Mouse (Mus musculus) E14TG2a.4 (cell line): Measurements from ENCODE around the gene L3hypdh.
"Not testable (repeated sequence)": the region's sequence is repeated elsewhere in the genome, so short reads cannot be mapped to it uniquely, and the experiment has no call there.

ENCODE experiments used
- H3K27me3 ChIP-seq: 2 replicates; pipeline ENCODE4 v1.6.1; 2014; ENCODE audit warnings: low read length, control low read depth; ENCODE audit not compliant: insufficient read depth
- H3K36me3 ChIP-seq: 2 replicates; pipeline ENCODE4 v1.6.1; 2014; ENCODE audit warnings: low read length, control low read depth; ENCODE audit not compliant: insufficient read depth
- H3K4me1 ChIP-seq: replicated peaks from 2 replicates; pipeline ENCODE4 v1.6.1; 2014; ENCODE audit warnings: low read depth, low read length, control low read depth
- H3K4me3 ChIP-seq: replicated peaks from 2 replicates; pipeline ENCODE4 v1.5.1; 2014; ENCODE audit warnings: mild to moderate bottlenecking, low read length
- H3K9me3 ChIP-seq: 2 replicates; pipeline ENCODE4 v1.6.1; 2014; ENCODE audit warnings: low read length, control low read depth
- CTCF ChIP-seq: conservative IDR thresholded peaks from 2 replicates; pipeline ENCODE4 v1.5.1; 2014; ENCODE audit warnings: low read length
- NANOG ChIP-seq: IDR thresholded peaks from 2 replicates; pipeline ENCODE4 v1.6.1; 2014; ENCODE audit warnings: borderline replicate concordance, low read length, mixed read lengths
- POU5F1 ChIP-seq: IDR thresholded peaks from 2 replicates; pipeline ENCODE4 v1.6.1; 2014; ENCODE audit warnings: low read length, borderline replicate concordance

The L3hypdh gene

DNA sequence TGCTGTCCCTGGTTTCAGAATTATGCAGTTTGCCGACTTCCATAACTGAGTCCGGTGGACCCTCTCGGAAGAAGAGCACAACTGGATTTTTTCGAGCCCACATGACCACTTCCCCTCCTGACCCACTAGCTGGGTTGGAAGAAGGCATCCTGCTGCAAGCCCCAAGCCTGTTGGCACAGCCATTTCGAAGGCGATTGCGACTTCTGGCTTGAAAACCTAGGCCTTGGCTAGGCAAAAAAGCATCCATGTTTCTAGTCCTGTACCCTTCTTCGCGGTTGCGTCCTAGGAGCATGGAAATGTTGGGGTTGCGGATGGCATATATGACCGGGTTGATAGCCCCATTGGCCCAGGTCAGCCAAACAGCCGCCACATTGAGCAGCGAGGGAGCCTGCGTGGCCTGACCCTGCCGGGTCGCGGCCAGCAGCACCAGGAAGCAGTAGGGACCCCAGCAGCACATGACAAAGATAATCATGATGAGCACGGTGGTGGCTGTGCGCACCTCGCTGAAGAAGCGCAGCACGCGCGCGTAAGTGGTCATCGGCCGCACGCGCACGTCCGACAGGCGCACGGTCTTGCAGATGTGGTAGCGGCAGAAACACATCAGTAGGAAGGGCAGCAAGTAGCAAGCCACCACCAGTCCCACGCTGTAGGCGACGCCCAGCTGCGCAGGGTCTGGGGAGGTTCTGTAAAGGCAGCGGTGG, 15.5 kb downstream of the L3hypdh start:
- Histone ChIP-seq H3K4me1 (peaks cover 10% of the 10 kb centered on the region), H3K36me3 (no peaks in the 10 kb centered on the region), H3K9me3 (peaks cover 3% of the 10 kb centered on the region; the same call in 1 of the 2 replicates), H3K27me3 (peaks cover 32% of the 10 kb centered on the region), H3K4me3 (peak overlapping the region; percentile 94)
- TF ChIP-seq NANOG (no peak), CTCF (no peak), POU5F1 (no peak)

GRCm38 (mm10) chr12:72057780-72058179, 27.5 kb downstream of the L3hypdh start:
- no peak for TF ChIP-seq NANOG
- TF ChIP-seq POU5F1 = no peak
- no peak for TF ChIP-seq CTCF
- Histone ChIP-seq H3K36me3 (no peaks in the 10 kb centered on the region), H3K4me1 (peaks cover 10% of the 10 kb centered on the region), H3K9me3 (peaks cover under 1% of the 10 kb centered on the region), H3K4me3 (no peak overlapping the region), H3K27me3 (no peaks in the 10 kb centered on the region)

DNA sequence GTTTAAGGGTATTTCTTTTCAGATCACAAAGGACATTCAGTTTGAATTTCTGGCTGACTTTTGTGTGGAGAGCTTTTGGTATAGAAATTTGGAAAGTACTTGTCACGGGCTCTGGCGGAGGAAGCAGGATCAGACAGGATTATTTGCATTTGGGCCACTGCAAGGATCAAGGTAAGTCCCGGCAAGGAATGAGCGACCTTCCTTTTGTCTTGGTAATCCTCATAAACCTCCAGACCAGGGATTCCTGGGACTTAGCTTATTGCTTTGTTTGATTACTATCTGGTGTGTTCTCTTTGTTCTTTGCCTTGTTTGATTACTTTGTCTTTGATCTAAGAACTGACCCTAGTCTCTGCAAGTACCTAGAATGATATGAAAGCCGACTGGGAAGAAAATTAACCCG, 31.4 kb downstream of the L3hypdh start:
- no peak for TF ChIP-seq NANOG
- TF ChIP-seq CTCF = no peak
- TF ChIP-seq POU5F1 = no peak
- Histone ChIP-seq H3K9me3 (peaks cover 36% of the 10 kb centered on the region), H3K27me3 (no peaks in the 10 kb centered on the region), H3K4me3 (no peak overlapping the region), H3K4me1 (peaks cover 16% of the 10 kb centered on the region), H3K36me3 (no peaks in the 10 kb centered on the region)

GRCm38 (mm10) chr12:72053303-72053702, 31.9 kb downstream of the L3hypdh start:
- Histone ChIP-seq H3K27me3 (no peaks in the 10 kb centered on the region), H3K9me3 (peaks cover 40% of the 10 kb centered on the region), H3K36me3 (no peaks in the 10 kb centered on the region), H3K4me3 (no peak overlapping the region), H3K4me1 (peaks cover 16% of the 10 kb centered on the region)
- TF ChIP-seq CTCF = peak; percentile 43
- no peak for TF ChIP-seq NANOG

- Histone ChIP-seq H3K4me1 (peaks cover 16% of the 10 kb centered on the region), H3K9me3 (peaks cover 40% of the 10 kb centered on the region), H3K36me3 (no peaks in the 10 kb centered on the region), H3K4me3 (no peak overlapping the region), H3K27me3 (no peaks in the 10 kb centered on the region)
- TF ChIP-seq CTCF (no peak), NANOG (no peak), POU5F1 (no peak)
These were observed 32.7 kb downstream of the L3hypdh start for GRCm38 (mm10) chr12:72052571-72052970.

GRCm38 (mm10) chr12:72050821-72051220, 34.4 kb downstream of the L3hypdh start:
- H3K4me3 ChIP-seq = no peak overlapping the region
- no peak for TF ChIP-seq POU5F1
- no peak for TF ChIP-seq NANOG
- no peak for TF ChIP-seq CTCF
- no peaks in the 10 kb centered on the region for H3K27me3 ChIP-seq
- H3K4me1 ChIP-seq = peaks cover 13% of the 10 kb centered on the region
- peaks cover 40% of the 10 kb centered on the region for H3K9me3 ChIP-seq
- H3K36me3 ChIP-seq = no peaks in the 10 kb centered on the region

GRCm38 (mm10) chr12:72050156-72050555, 35.1 kb downstream of the L3hypdh start:
- not testable (repeated sequence) for H3K4me3 ChIP-seq, H3K27me3 ChIP-seq, H3K36me3 ChIP-seq
- H3K9me3 ChIP-seq = peaks cover 40% of the 10 kb centered on the region
- peaks cover 13% of the 10 kb centered on the region for H3K4me1 ChIP-seq

DNA sequence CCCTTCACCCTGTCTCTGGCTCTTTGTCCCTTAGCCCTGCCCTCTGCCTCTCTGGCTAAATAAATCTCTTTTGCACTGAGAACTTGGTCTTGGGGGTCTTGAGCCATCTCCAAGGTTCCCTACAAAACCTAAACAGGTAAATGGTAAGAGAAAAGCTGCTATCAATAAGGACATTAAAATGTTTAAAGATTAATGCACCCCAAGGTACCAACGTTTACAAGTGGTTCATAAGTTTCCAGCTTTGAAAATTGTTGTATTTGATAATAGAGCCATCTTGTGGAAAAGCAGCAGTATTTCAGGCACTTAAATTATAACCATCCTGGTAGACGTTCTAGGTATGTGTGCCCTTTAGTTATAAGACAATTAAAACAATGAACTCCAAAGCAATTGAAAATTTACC, 37.7 kb downstream of the L3hypdh start:
- H3K9me3 ChIP-seq = peaks cover 36% of the 10 kb centered on the region
- H3K4me1 ChIP-seq = peaks cover 4% of the 10 kb centered on the region

DNA sequence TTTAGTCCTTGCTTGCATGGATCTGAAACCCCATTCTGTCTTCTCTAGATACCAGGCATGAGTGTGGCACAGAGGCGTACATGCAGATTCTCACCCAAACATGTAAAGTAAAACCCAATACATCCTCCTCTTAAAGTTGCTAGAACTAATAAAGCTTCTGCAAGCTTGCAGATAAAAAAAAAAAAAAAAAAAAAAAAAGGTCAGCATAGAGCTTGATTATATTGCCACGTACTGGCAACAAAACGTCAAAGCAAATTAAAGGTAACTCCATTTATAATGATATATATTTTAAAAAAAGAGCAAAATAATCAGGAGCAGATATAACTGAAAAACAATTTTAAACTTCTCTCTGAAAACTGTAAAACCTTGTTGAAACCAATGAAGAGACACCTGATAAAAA, 44.0 kb downstream of the L3hypdh start:
- Histone ChIP-seq H3K27me3 (no peaks in the 10 kb centered on the region), H3K4me3 (no peak overlapping the region), H3K36me3 (no peaks in the 10 kb centered on the region), H3K9me3 (no peaks in the 10 kb centered on the region; the same call in 1 of the 2 replicates), H3K4me1 (no peaks in the 10 kb centered on the region)
- TF ChIP-seq CTCF = no peak
- no peak for TF ChIP-seq POU5F1
- no peak for TF ChIP-seq NANOG

More for the DNA sequence above, 37.7 kb downstream of the L3hypdh start:
- Histone ChIP-seq H3K4me3 (no peak overlapping the region), H3K27me3 (no peaks in the 10 kb centered on the region), H3K36me3 (no peaks in the 10 kb centered on the region)
- no peak for TF ChIP-seq NANOG
- no peak for TF ChIP-seq POU5F1
- peak; percentile 24 for TF ChIP-seq CTCF
